Mouse (Mus musculus) bone marrow macrophage, adult 2 months (primary cell): ENCODE measurements around the gene Rbm47. TPM values are rescaled to one million over a fixed set of nuclear protein-coding genes. Genes with fewer than 3 reads are reported as not detected.
A peak's percentile ranks its signal among the peaks of the same experiment; 100 is the strongest.

Experiments
- H3K27ac ChIP-seq: 2 replicates; pipeline ENCODE4 v1.5.1; 2012; ENCODE audit warnings: low read depth, low read length; ENCODE audit not compliant: insufficient read depth
- H3K4me1 ChIP-seq: 2 replicates; pipeline ENCODE4 v1.6.1; 2012; ENCODE audit warnings: low read length; ENCODE audit not compliant: control insufficient read depth, insufficient read depth
- H3K4me3 ChIP-seq: 2 replicates; pipeline ENCODE4 v1.5.1; 2012; ENCODE audit warnings: mild to moderate bottlenecking, low read length, moderate library complexity; ENCODE audit not compliant: insufficient read depth
- CTCF ChIP-seq: IDR thresholded peaks from 2 replicates; pipeline ENCODE4 v1.5.1; 2012; ENCODE audit warnings: low read depth, mild to moderate bottlenecking, low read length, moderate library complexity
- POLR2A ChIP-seq: IDR thresholded peaks from 2 replicates; pipeline ENCODE4 v1.6.1; 2012; ENCODE audit warnings: mild to moderate bottlenecking, low read depth, low read length, borderline replicate concordance
- polyA plus RNA-seq: library from polyadenylated mRNA; stranded (reverse); fragments of >200 nt; gene quantifications from 2 replicates; pipeline ENCODE4 v1.2.4, GENCODE M21; 2012; ENCODE audit not compliant: missing spikeins, insufficient read depth, insufficient read length

Gene Rbm47
- 86.7 and 89.0 TPM in 2 replicates for polyA plus RNA-seq

- Histone ChIP-seq H3K4me1 (peaks cover 8% of the 10 kb centered on the region; the same call in 1 of the 2 replicates), H3K27ac (peak within 1 kb of the TSS; percentile 38; the same call in 1 of the 2 replicates), H3K4me3 (no peak within 1 kb of the TSS)
- TF ChIP-seq POLR2A (no peak), CTCF (no peak)
Measured at GRCm38 (mm10) chr5:66173018-66173417, at the start of gene Rbm47. Gene Rbm47, minus strand, starts transcription at chr5:66173118.

- no peak for TF ChIP-seq CTCF
- no peak for TF ChIP-seq POLR2A
- peaks cover 2% of the 10 kb centered on the region; the same call in 1 of the 2 replicates for H3K4me1 ChIP-seq
- no peak overlapping the region for H3K27ac ChIP-seq
- no peak overlapping the region for H3K4me3 ChIP-seq
Measured at GRCm38 (mm10) chr5:66220620-66221019, 47.7 kb upstream of the Rbm47 start.

GRCm38 (mm10) chr5:66219692-66220091 is 46.8 kb upstream of the Rbm47 start:
- no peak overlapping the region for H3K27ac ChIP-seq
- no peak overlapping the region for H3K4me3 ChIP-seq
- no peak for TF ChIP-seq CTCF
- TF ChIP-seq POLR2A = no peak
- peaks cover 4% of the 10 kb centered on the region for H3K4me1 ChIP-seq

- no peak overlapping the region for H3K4me3 ChIP-seq
- no peak for TF ChIP-seq POLR2A
- no peak for TF ChIP-seq CTCF
- H3K4me1 ChIP-seq = peaks cover 4% of the 10 kb centered on the region
- H3K27ac ChIP-seq = no peak overlapping the region
Measured at GRCm38 (mm10) chr5:66215569-66216277, 42.8 kb upstream of the Rbm47 start.

- Histone ChIP-seq H3K4me1 (peaks cover 3% of the 10 kb centered on the region; the same call in 1 of the 2 replicates), H3K4me3 (no peak overlapping the region), H3K27ac (no peak overlapping the region)
- TF ChIP-seq CTCF = no peak
- TF ChIP-seq POLR2A = no peak
Measured at GRCm38 (mm10) chr5:66214395-66214935, 41.5 kb upstream of the Rbm47 start.

GRCm38 (mm10) chr5:66209532-66210176 is 36.7 kb upstream of the Rbm47 start:
- no peak overlapping the region for H3K4me3 ChIP-seq
- TF ChIP-seq POLR2A = no peak
- TF ChIP-seq CTCF = no peak
- H3K4me1 ChIP-seq = no peaks in the 10 kb centered on the region
- no peak overlapping the region for H3K27ac ChIP-seq

GRCm38 (mm10) chr5:66204966-66205365 is 32.0 kb upstream of the Rbm47 start:
- TF ChIP-seq POLR2A (no peak), CTCF (no peak)
- H3K4me1 ChIP-seq = peaks cover 4% of the 10 kb centered on the region
- no peak overlapping the region for H3K27ac ChIP-seq
- H3K4me3 ChIP-seq = no peak overlapping the region

GRCm38 (mm10) chr5:66203424-66203823 is 30.5 kb upstream of the Rbm47 start:
- H3K4me3 ChIP-seq = no peak overlapping the region
- TF ChIP-seq POLR2A (no peak), CTCF (no peak)
- peaks cover 4% of the 10 kb centered on the region for H3K4me1 ChIP-seq
- no peak overlapping the region for H3K27ac ChIP-seq

- H3K27ac ChIP-seq = no peak overlapping the region
- no peak overlapping the region for H3K4me3 ChIP-seq
- TF ChIP-seq POLR2A (no peak), CTCF (no peak)
- H3K4me1 ChIP-seq = peaks cover 4% of the 10 kb centered on the region
Measured at GRCm38 (mm10) chr5:66200044-66200443, 27.1 kb upstream of the Rbm47 start.

GRCm38 (mm10) chr5:66195323-66195722 is 22.4 kb upstream of the Rbm47 start:
- H3K4me1 ChIP-seq = peaks cover 10% of the 10 kb centered on the region
- no peak overlapping the region for H3K27ac ChIP-seq
- TF ChIP-seq CTCF (no peak), POLR2A (no peak)
- H3K4me3 ChIP-seq = no peak overlapping the region
